Mouse (Mus musculus): ENCODE data around the gene Krt32.

DNA sequence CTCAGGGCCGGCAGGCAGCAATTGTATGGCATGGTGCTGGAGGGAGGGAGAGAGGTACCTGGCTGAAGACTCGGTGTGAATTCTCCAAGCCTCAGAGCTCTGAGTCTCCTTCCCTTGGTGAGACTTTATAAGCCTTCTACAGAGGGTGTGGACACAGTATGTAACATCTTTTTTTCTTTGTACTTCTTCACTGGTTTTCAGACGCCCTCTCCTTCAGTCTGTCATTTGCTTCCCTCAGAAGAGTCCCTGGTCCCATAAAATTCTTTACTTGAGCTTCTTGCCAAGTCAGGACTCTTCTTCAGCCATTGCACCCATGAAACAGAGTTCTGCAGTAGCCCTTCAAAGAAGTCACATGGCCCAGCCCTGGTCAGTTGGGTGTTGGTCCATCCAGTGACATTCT lies 37.6 kb downstream of the Krt32 start, which contains the start of gene Krt31:
- no peak for TF ChIP-seq CTCF (IDR thresholded peaks at IDR 0.05; ENCODE audit: extremely low read depth, insufficient read length, insufficient replicate concordance, low read depth, low read length)
- no peak for TF ChIP-seq POLR2A (IDR thresholded peaks at IDR 0.05; ENCODE audit: low read depth, low read length)

Measured in small intestine, adult 2 months (tissue).